Mouse (Mus musculus): ENCODE measurements around the gene Cnn1. TPM values are rescaled to one million over a fixed set of nuclear protein-coding genes. Genes with fewer than 3 reads are reported as not detected.
A peak's percentile ranks its signal among the peaks of the same experiment; 100 is the strongest.

The Cnn1 gene
- polyA plus RNA-seq, 1 experiment from 2014 or later: 4.0 TPM

GRCm38 (mm10) chr9:22108194-22108593, 9.2 kb downstream of the Cnn1 start:
- 94% methylated on average over 9 of the region's 9 CpGs for WGBS
- Histone ChIP-seq H3K36me3 (replicated peaks; ENCODE audit: control insufficient read depth, insufficient read depth, low read depth, low read length) (peaks cover 4% of the 10 kb centered on the region; the same call in 1 of the 2 replicates), H3K4me1 (ENCODE audit: control insufficient read depth, insufficient read depth, low read length) (no peaks in the 10 kb centered on the region), H3K9ac (replicated peaks; ENCODE audit: low read length) (no peak overlapping the region), H3K27me3 (ENCODE audit: control insufficient read depth, insufficient read depth, low read length) (no peaks in the 10 kb centered on the region), H3K4me3 (ENCODE audit: low read depth, low read length) (no peak overlapping the region), H3K27ac (replicated peaks; ENCODE audit: low read depth, low read length) (no peak overlapping the region), H3K4me2 (ENCODE audit: low read depth, low read length) (no peak overlapping the region), H3K9me3 (replicated peaks; ENCODE audit: control insufficient read depth, low read length) (no peaks in the 10 kb centered on the region)
- ATAC-seq (replicated peaks; ENCODE audit: insufficient number of reproducible peaks, low FRiP score, low TSS enrichment, low read depth): no peak
- no peak for DNase-seq (ENCODE audit: low spot score)

GRCm38 (mm10) chr9:22115635-22116034, 16.6 kb downstream of the Cnn1 start:
- Histone ChIP-seq H3K36me3 (replicated peaks; ENCODE audit: control insufficient read depth, insufficient read depth, low read depth, low read length) (peaks cover 4% of the 10 kb centered on the region; the same call in 1 of the 2 replicates), H3K27me3 (ENCODE audit: control insufficient read depth, insufficient read depth, low read length) (no peaks in the 10 kb centered on the region), H3K4me1 (ENCODE audit: control insufficient read depth, insufficient read depth, low read length) (no peaks in the 10 kb centered on the region), H3K4me3 (ENCODE audit: low read depth, low read length) (peak overlapping the region; percentile 89), H3K9ac (replicated peaks; ENCODE audit: low read length) (peak overlapping the region; percentile 93), H3K9me3 (replicated peaks; ENCODE audit: control insufficient read depth, low read length) (no peaks in the 10 kb centered on the region), H3K4me2 (ENCODE audit: low read depth, low read length) (peak overlapping the region; percentile 76), H3K27ac (replicated peaks; ENCODE audit: low read depth, low read length) (no peak overlapping the region)
- DNase-seq (ENCODE audit: low spot score): no peak
- no peak for ATAC-seq (replicated peaks; ENCODE audit: insufficient number of reproducible peaks, low FRiP score, low TSS enrichment, low read depth)
- 93% methylated on average over 4 of the region's 4 CpGs for WGBS

GRCm38 (mm10) chr9:22116086-22116485, 17.1 kb downstream of the Cnn1 start:
- Histone ChIP-seq H3K9me3 (replicated peaks; ENCODE audit: control insufficient read depth, low read length) (no peaks in the 10 kb centered on the region), H3K36me3 (replicated peaks; ENCODE audit: control insufficient read depth, insufficient read depth, low read depth, low read length) (peaks cover 4% of the 10 kb centered on the region; the same call in 1 of the 2 replicates), H3K27me3 (ENCODE audit: control insufficient read depth, insufficient read depth, low read length) (no peaks in the 10 kb centered on the region), H3K27ac (replicated peaks; ENCODE audit: low read depth, low read length) (no peak overlapping the region), H3K4me1 (ENCODE audit: control insufficient read depth, insufficient read depth, low read length) (no peaks in the 10 kb centered on the region), H3K9ac (replicated peaks; ENCODE audit: low read length) (peak overlapping the region; percentile 93), H3K4me2 (ENCODE audit: low read depth, low read length) (peak overlapping the region; percentile 76), H3K4me3 (ENCODE audit: low read depth, low read length) (peak overlapping the region; percentile 89)
- peak; percentile 8 for DNase-seq (ENCODE audit: low spot score)
- ATAC-seq (replicated peaks; ENCODE audit: insufficient number of reproducible peaks, low FRiP score, low TSS enrichment, low read depth): no peak
- 43% methylated on average over 15 of the region's 15 CpGs for WGBS

- ATAC-seq (replicated peaks; ENCODE audit: insufficient number of reproducible peaks, low FRiP score, low TSS enrichment, low read depth): peak; percentile 93
- peak within 1 kb of the TSS; percentile 89 for H3K4me3 ChIP-seq (ENCODE audit: low read depth, low read length)
- under 1% methylated on average over 52 of the region's 52 CpGs for WGBS
Observed at GRCm38 (mm10) chr9:22116740-22117426, 17.9 kb downstream of the Cnn1 start, which contains the start of gene Elof1. Gene Elof1 (minus strand): TSS chr9:22117172.

GRCm38 (mm10) chr9:22117754-22118456, 18.9 kb downstream of the Cnn1 start:
- no peaks in the 10 kb centered on the region for H3K9me3 ChIP-seq (replicated peaks; ENCODE audit: control insufficient read depth, low read length)
- H3K36me3 ChIP-seq (replicated peaks; ENCODE audit: control insufficient read depth, insufficient read depth, low read depth, low read length): no peaks in the 10 kb centered on the region; the same call in 1 of the 2 replicates
- H3K4me1 ChIP-seq (ENCODE audit: control insufficient read depth, insufficient read depth, low read length): no peaks in the 10 kb centered on the region
- 39% methylated on average over 10 of the region's 10 CpGs for WGBS
- no peaks in the 10 kb centered on the region for H3K27me3 ChIP-seq (ENCODE audit: control insufficient read depth, insufficient read depth, low read length)
- no peak overlapping the region for H3K27ac ChIP-seq (replicated peaks; ENCODE audit: low read depth, low read length)
- peak overlapping the region; percentile 54 for H3K4me2 ChIP-seq (ENCODE audit: low read depth, low read length)
- no peak overlapping the region for H3K9ac ChIP-seq (replicated peaks; ENCODE audit: low read length)
- DNase-seq (ENCODE audit: low spot score): peak; percentile 70
- no peak for ATAC-seq (replicated peaks; ENCODE audit: insufficient number of reproducible peaks, low FRiP score, low TSS enrichment, low read depth)
- H3K4me3 ChIP-seq (ENCODE audit: low read depth, low read length): no peak overlapping the region

More at GRCm38 (mm10) chr9:22116740-22117426, 17.9 kb downstream of the Cnn1 start, which contains the start of gene Elof1:
- Histone ChIP-seq H3K4me2 (ENCODE audit: low read depth, low read length) (peak within 1 kb of the TSS; percentile 76), H3K27me3 (ENCODE audit: control insufficient read depth, insufficient read depth, low read length) (no peaks in the 10 kb centered on the region), H3K4me1 (ENCODE audit: control insufficient read depth, insufficient read depth, low read length) (no peaks in the 10 kb centered on the region), H3K9ac (replicated peaks; ENCODE audit: low read length) (peak within 1 kb of the TSS; percentile 93), H3K27ac (replicated peaks; ENCODE audit: low read depth, low read length) (peak within 1 kb of the TSS; percentile 56; the same call in 1 of the 2 replicates), H3K9me3 (replicated peaks; ENCODE audit: control insufficient read depth, low read length) (no peaks in the 10 kb centered on the region), H3K36me3 (replicated peaks; ENCODE audit: control insufficient read depth, insufficient read depth, low read depth, low read length) (peaks cover 4% of the 10 kb centered on the region; the same call in 1 of the 2 replicates)
- DNase-seq (ENCODE audit: low spot score): peak; percentile 99

- Histone ChIP-seq H3K9ac (replicated peaks; ENCODE audit: low read length) (no peak overlapping the region), H3K27me3 (ENCODE audit: control insufficient read depth, insufficient read depth, low read length) (no peaks in the 10 kb centered on the region), H3K4me3 (ENCODE audit: low read depth, low read length) (no peak overlapping the region), H3K4me1 (ENCODE audit: control insufficient read depth, insufficient read depth, low read length) (no peaks in the 10 kb centered on the region), H3K27ac (replicated peaks; ENCODE audit: low read depth, low read length) (no peak overlapping the region), H3K9me3 (replicated peaks; ENCODE audit: control insufficient read depth, low read length) (no peaks in the 10 kb centered on the region), H3K36me3 (replicated peaks; ENCODE audit: control insufficient read depth, insufficient read depth, low read depth, low read length) (no peaks in the 10 kb centered on the region), H3K4me2 (ENCODE audit: low read depth, low read length) (no peak overlapping the region)
- no peak for ATAC-seq (replicated peaks; ENCODE audit: insufficient number of reproducible peaks, low FRiP score, low TSS enrichment, low read depth)
- DNase-seq (ENCODE audit: low spot score): no peak
- WGBS: 93% methylated on average over 4 of the region's 4 CpGs
Observed at GRCm38 (mm10) chr9:22119543-22119942, 20.5 kb downstream of the Cnn1 start.

GRCm38 (mm10) chr9:22121545-22121944, 22.5 kb downstream of the Cnn1 start:
- Histone ChIP-seq H3K4me2 (ENCODE audit: low read depth, low read length) (no peak overlapping the region), H3K36me3 (replicated peaks; ENCODE audit: control insufficient read depth, insufficient read depth, low read depth, low read length) (no peaks in the 10 kb centered on the region), H3K4me1 (ENCODE audit: control insufficient read depth, insufficient read depth, low read length) (no peaks in the 10 kb centered on the region), H3K27me3 (ENCODE audit: control insufficient read depth, insufficient read depth, low read length) (no peaks in the 10 kb centered on the region), H3K4me3 (ENCODE audit: low read depth, low read length) (no peak overlapping the region), H3K27ac (replicated peaks; ENCODE audit: low read depth, low read length) (no peak overlapping the region), H3K9ac (replicated peaks; ENCODE audit: low read length) (no peak overlapping the region), H3K9me3 (replicated peaks; ENCODE audit: control insufficient read depth, low read length) (no peaks in the 10 kb centered on the region)
- DNase-seq (ENCODE audit: low spot score): no peak
- ATAC-seq (replicated peaks; ENCODE audit: insufficient number of reproducible peaks, low FRiP score, low TSS enrichment, low read depth): no peak

- ATAC-seq (replicated peaks; ENCODE audit: insufficient number of reproducible peaks, low FRiP score, low TSS enrichment, low read depth): no peak
- no peaks in the 10 kb centered on the region for H3K36me3 ChIP-seq (replicated peaks; ENCODE audit: control insufficient read depth, insufficient read depth, low read depth, low read length)
- no peaks in the 10 kb centered on the region for H3K4me1 ChIP-seq (ENCODE audit: control insufficient read depth, insufficient read depth, low read length)
- 88% methylated on average over 3 of the region's 3 CpGs for WGBS
- H3K9me3 ChIP-seq (replicated peaks; ENCODE audit: control insufficient read depth, low read length): no peaks in the 10 kb centered on the region
- H3K4me2 ChIP-seq (ENCODE audit: low read depth, low read length): no peak overlapping the region
- H3K27me3 ChIP-seq (ENCODE audit: control insufficient read depth, insufficient read depth, low read length): no peaks in the 10 kb centered on the region
- DNase-seq (ENCODE audit: low spot score): no peak
- no peak overlapping the region for H3K27ac ChIP-seq (replicated peaks; ENCODE audit: low read depth, low read length)
- no peak overlapping the region for H3K4me3 ChIP-seq (ENCODE audit: low read depth, low read length)
- H3K9ac ChIP-seq (replicated peaks; ENCODE audit: low read length): no peak overlapping the region
Observed at GRCm38 (mm10) chr9:22122005-22122404, 23.0 kb downstream of the Cnn1 start.

All from embryonic facial prominence, embryonic 11.5 days (tissue).